Mouse (Mus musculus) megakaryocyte, embryonic 14.5 days (primary cell): ENCODE measurements around the gene As3mt. TPM values are rescaled to one million over a fixed set of nuclear protein-coding genes. Genes with fewer than 3 reads are reported as not detected.
"Not testable (repeated sequence)": the region's sequence is repeated elsewhere in the genome, so short reads cannot be mapped to it uniquely, and the experiment has no call there.

Experiments used
- H3K27me3 ChIP-seq: replicated peaks from 2 replicates; pipeline ENCODE3; 2012; ENCODE audit warnings: inconsistent platforms
- H3K36me3 ChIP-seq: replicated peaks from 2 replicates; pipeline ENCODE3; 2012; ENCODE audit warnings: low read length, inconsistent platforms, mixed read lengths
- H3K4me1 ChIP-seq: 2 replicates; pipeline ENCODE4 v1.6.1; 2012; ENCODE audit warnings: inconsistent platforms
- H3K4me3 ChIP-seq: replicated peaks from 2 replicates; pipeline ENCODE3; 2012; ENCODE audit warnings: moderate library complexity, mild to moderate bottlenecking, inconsistent platforms
- H3K9me3 ChIP-seq: 2 replicates; pipeline ENCODE4 v1.6.1; 2012; ENCODE audit warnings: inconsistent platforms
- FLI1 ChIP-seq: IDR thresholded peaks from 2 replicates; pipeline ENCODE4 v1.6.1; 2012; ENCODE audit warnings: low read length, inconsistent platforms, mixed read lengths
- GATA1 ChIP-seq: IDR thresholded peaks from 3 replicates; pipeline ENCODE4 v1.6.1; 2012; ENCODE audit warnings: mixed read lengths, low read length, inconsistent platforms, borderline replicate concordance
- polyA plus RNA-seq: library from polyadenylated mRNA; stranded (reverse); fragments of >175 nt; gene quantifications from 2 replicates; pipeline ENCODE4 v1.2.3, GENCODE M21; 2012; ENCODE audit warnings: low replicate concordance; ENCODE audit not compliant: insufficient read depth

Gene As3mt
- polyA plus RNA-seq, 1 experiment = not detected

- H3K36me3 ChIP-seq = no peaks in the 10 kb centered on the region
- H3K4me3 ChIP-seq = no peak overlapping the region
- H3K4me1 ChIP-seq = peaks cover 4% of the 10 kb centered on the region; the same call in 1 of the 2 replicates
- peaks cover 53% of the 10 kb centered on the region for H3K27me3 ChIP-seq
- no peak for TF ChIP-seq FLI1
- no peak for TF ChIP-seq GATA1
- no peaks in the 10 kb centered on the region for H3K9me3 ChIP-seq
These were observed 34.3 kb downstream of the As3mt start for GRCm38 (mm10) chr19:46741574-46741973.

DNA sequence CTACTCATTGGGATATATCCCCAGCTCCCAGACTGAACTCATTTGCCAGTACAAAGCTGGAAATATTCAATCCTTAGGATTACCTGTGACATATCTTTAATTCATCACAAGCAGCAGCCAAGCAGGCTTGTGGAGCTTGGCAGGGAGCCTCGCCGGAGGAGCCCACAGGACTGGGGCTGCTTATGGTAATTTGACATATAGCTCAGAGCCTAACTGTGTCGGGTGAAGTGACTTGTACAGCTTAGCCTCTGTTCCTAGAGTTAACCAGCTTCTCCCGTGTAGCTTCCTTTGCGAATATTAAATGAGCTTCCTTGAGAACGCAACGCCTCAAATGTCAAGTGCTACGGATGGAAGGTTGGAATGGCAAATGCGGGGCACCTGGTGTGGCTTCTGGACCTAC lies 37.4 kb downstream of the As3mt start:
- Histone ChIP-seq H3K36me3 (no peaks in the 10 kb centered on the region), H3K4me3 (no peak overlapping the region), H3K4me1 (0 out of 2 replicates have a peak, but pooled peaks cover 4% of the 10 kb centered on the region), H3K27me3 (peaks cover 39% of the 10 kb centered on the region), H3K9me3 (no peaks in the 10 kb centered on the region)
- TF ChIP-seq FLI1 = no peak
- no peak for TF ChIP-seq GATA1

- H3K4me1 ChIP-seq = no peaks in the 10 kb centered on the region
- H3K4me3 ChIP-seq = no peak overlapping the region
These were observed 40.5 kb downstream of the As3mt start for GRCm38 (mm10) chr19:46747799-46748198.

DNA sequence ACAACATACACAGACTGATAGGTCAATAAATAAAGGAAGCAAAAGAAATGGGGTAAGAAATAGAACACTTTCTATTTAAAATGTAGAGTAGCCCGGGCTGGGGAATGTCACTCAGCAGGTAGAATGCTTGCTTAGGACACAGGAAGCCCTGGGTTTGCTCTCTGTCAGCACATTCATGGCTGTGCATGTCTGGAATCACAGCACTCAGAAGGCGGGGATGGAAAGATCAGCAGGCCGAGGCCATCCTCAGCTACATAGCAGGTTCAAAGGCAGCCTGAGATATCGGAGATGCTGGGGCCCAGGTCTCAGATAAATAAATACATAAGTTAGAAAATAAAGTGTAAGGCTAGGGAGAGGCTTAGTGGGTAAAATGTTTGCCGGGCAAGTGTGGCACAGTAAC lies 45.0 kb downstream of the As3mt start:
- Histone ChIP-seq H3K4me3 (no peak overlapping the region), H3K9me3 (no peaks in the 10 kb centered on the region), H3K27me3 (peaks cover 39% of the 10 kb centered on the region), H3K4me1 (no peaks in the 10 kb centered on the region), H3K36me3 (no peaks in the 10 kb centered on the region)
- TF ChIP-seq GATA1 = no peak
- TF ChIP-seq FLI1 = no peak

More at GRCm38 (mm10) chr19:46747799-46748198, 40.5 kb downstream of the As3mt start:
- Histone ChIP-seq H3K36me3 (no peaks in the 10 kb centered on the region), H3K27me3 (peaks cover 42% of the 10 kb centered on the region), H3K9me3 (no peaks in the 10 kb centered on the region)
- no peak for TF ChIP-seq GATA1
- no peak for TF ChIP-seq FLI1

- Histone ChIP-seq H3K36me3 (no peaks in the 10 kb centered on the region), H3K4me3 (no peak overlapping the region), H3K9me3 (no peaks in the 10 kb centered on the region), H3K4me1 (peaks cover 16% of the 10 kb centered on the region), H3K27me3 (peaks cover 42% of the 10 kb centered on the region)
- TF ChIP-seq FLI1 = no peak
- TF ChIP-seq GATA1 = no peak
These were observed 47.8 kb downstream of the As3mt start for GRCm38 (mm10) chr19:46755066-46755465.

GRCm38 (mm10) chr19:46756221-46756620 lies 49.0 kb downstream of the As3mt start:
- no peaks in the 10 kb centered on the region for H3K36me3 ChIP-seq
- TF ChIP-seq FLI1 (no peak), GATA1 (no peak)
- peaks cover 24% of the 10 kb centered on the region for H3K4me1 ChIP-seq
- no peak overlapping the region for H3K4me3 ChIP-seq
- H3K9me3 ChIP-seq = no peaks in the 10 kb centered on the region
- H3K27me3 ChIP-seq = peaks cover 39% of the 10 kb centered on the region

GRCm38 (mm10) chr19:46759096-46759495 lies 51.8 kb downstream of the As3mt start:
- Histone ChIP-seq H3K36me3 (no peaks in the 10 kb centered on the region), H3K27me3 (peaks cover 53% of the 10 kb centered on the region), H3K4me3 (peak overlapping the region; percentile 77), H3K9me3 (0 out of 2 replicates have a peak, but pooled peaks cover 4% of the 10 kb centered on the region), H3K4me1 (peaks cover 39% of the 10 kb centered on the region)
- no peak for TF ChIP-seq FLI1
- TF ChIP-seq GATA1 = no peak

DNA sequence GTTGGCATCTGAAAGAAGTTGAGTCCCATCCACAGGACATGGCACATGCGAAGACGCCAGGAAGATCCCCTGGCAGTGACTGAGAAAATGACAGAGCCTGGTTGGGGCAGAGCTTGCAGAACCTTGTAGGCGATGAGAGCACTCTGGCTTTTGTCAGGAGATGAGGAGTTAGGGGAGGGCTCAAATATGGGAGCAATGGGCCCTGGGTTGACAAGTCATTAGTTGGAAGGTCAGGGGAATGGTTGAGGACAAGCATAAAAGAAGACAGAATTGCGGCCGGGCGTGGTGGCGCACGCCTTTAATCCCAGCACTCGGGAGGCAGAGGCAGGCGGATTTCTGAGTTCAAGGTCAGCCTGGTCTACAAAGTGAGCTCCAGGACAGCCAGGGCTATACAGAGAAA lies 52.7 kb downstream of the As3mt start:
- H3K9me3 ChIP-seq, H3K36me3 ChIP-seq, H3K4me3 ChIP-seq: not testable (repeated sequence)
- Histone ChIP-seq H3K27me3 (peaks cover 55% of the 10 kb centered on the region), H3K4me1 (peaks cover 41% of the 10 kb centered on the region)

DNA sequence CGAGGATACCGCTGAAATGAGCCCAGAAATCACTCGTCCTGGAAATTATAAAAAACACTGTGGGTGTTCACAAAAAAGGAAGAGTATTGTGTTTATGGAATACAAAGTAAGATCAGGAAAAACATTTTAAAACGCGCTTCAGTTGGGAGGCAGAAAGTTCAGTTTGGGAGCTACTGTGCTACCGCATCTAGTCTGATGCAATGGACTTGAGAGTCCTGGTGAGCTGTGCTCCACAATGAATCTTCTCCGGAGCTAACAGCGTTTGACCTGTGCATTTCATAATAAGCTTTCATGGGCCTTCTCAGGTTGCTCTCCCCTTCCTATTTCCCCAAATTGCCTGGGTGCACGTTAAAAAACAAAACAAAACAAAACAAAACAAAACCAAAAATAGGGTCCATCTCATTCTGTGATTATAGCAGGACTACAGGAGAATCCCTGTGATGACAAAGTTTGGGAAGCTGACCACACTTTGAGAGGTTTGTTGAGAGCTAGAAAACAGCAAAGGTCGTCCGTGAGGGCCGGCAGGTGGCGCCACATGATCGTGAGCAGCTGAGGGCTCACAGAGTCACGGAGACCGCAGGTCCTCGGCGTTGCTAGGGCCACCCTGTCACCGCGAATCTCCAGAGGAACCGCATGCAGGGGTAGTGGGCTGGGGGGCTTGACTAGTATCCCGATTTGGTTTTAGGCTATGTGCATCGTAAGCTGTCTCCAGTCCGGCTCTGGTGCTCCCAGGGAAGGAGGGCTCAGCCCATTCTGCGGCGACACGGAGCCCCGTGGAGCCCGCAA lies 53.3 kb downstream of the As3mt start:
- TF ChIP-seq FLI1 = no peak
- TF ChIP-seq GATA1 = no peak
- Histone ChIP-seq H3K36me3 (no peaks in the 10 kb centered on the region), H3K27me3 (peaks cover 55% of the 10 kb centered on the region), H3K4me3 (peak overlapping the region; percentile 98), H3K4me1 (peaks cover 41% of the 10 kb centered on the region), H3K9me3 (0 out of 2 replicates have a peak, but pooled peaks cover 4% of the 10 kb centered on the region)

DNA sequence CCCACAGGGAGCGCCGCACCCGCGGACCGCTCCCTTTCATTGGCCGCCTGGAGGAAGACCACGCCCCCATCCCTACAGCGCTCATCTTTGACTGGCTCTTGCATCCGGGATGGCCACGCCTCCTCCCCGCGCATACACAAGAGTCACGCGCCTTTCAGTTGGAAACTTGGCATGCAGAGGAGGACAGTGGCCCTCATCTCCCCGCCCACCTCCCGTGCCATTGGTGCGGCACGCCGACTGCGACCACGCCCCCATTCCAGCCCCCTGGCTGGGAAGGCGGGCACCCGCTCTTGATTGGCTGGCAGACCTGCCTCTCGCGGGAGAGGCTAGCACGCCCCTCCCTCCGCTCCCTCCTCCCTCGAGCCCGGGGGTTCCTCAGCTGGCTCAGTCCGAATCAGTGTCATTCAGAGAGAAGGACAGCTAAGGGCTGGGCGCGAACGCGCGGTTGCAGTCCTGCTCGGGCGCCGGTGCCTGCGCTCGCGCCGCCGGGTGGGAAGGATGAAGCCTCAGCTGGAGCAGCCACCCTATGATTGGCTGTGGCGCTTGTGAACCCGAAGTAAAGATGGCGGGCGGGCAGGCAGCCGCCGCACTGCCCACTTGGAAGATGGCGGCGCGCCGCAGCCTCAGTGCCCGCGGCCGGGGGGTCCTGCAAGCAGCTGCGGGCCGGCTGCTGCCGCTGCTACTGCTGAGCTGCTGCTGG lies 54.1 kb downstream of the As3mt start, which contains the start of gene Cnnm2:
Gene Cnnm2 (plus strand): TSS at position 350 of the 700 bp plus-strand sequence.
- H3K9me3 ChIP-seq = 0 out of 2 replicates have a peak, but pooled peaks cover 4% of the 10 kb centered on the region
- no peaks in the 10 kb centered on the region for H3K36me3 ChIP-seq
- TF ChIP-seq FLI1 (no peak), GATA1 (no peak)
- H3K4me1 ChIP-seq = peaks cover 41% of the 10 kb centered on the region
- peaks cover 55% of the 10 kb centered on the region for H3K27me3 ChIP-seq
- H3K4me3 ChIP-seq = peak within 1 kb of the TSS; percentile 98
